Comparison of ENCODE assay signal across 25 mouse cellular contexts in the genomic region with DNA sequence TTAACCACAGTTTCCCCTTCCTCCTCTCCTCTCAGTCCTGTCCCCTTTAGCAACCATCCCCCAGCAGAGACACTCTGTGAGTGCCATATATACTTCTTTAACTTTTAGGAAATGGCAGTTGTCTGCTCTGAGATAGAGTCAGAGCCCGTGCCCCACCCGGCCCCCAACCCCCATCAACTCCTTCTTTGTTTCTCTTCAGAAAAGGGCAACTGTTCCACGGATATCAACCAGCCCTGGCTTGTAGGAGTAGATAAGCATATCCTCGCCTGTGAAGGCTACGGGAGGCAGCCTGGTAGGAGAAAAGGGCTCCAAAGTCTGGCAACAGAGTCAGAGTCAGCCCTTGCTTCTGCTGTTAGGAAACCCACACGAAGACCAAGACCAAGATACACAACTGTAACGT.
DNase-seq lines count a peak whose midpoint lies in the region; ATAC-seq and TF ChIP-seq lines count a peak whose summit lies in the region.
"Had no signal": no experiment of that assay in that cellular context is flagged by ENCODE, and none has a peak within 500 bp of the region (broad histone marks: within the 10 kb centered on the region; RNA-seq: fewer than 3 reads in every experiment).

No protein-coding gene starts in this region.

- TF ChIP-seq EP300 in liver, postnatal 0 days (IDR thresholded peaks at IDR 0.05; ENCODE audit: low read depth), result no peak
- TF ChIP-seq EP300 in liver, embryonic 14.5 days (IDR thresholded peaks at IDR 0.05; ENCODE audit: low read depth), result peak; percentile 45

- H3K36me3 ChIP-seq in liver, postnatal 0 days (replicated peaks; ENCODE audit: insufficient read depth, low read length), result no peaks in the 10 kb centered on the region
- H3K36me3 ChIP-seq in liver, embryonic 11.5 days (ENCODE audit: control insufficient read depth, insufficient read depth, low read length), result no peaks in the 10 kb centered on the region
- no peaks in the 10 kb centered on the region for H3K36me3 ChIP-seq in liver, embryonic 14.5 days (replicated peaks; ENCODE audit: control insufficient read depth, insufficient read depth, low read depth)
- no peaks in the 10 kb centered on the region for H3K36me3 ChIP-seq in hindbrain, embryonic 11.5 days (ENCODE audit: control insufficient read depth, insufficient read depth, low read length)
- H3K36me3 ChIP-seq: embryonic facial prominence, embryonic 10.5 days; embryonic facial prominence, embryonic 13.5 days; forebrain, embryonic 12.5 days; forebrain, embryonic 15.5 days; hindbrain, embryonic 13.5 days had no signal

- no peak for TF ChIP-seq CTCF in liver, postnatal 0 days (IDR thresholded peaks at IDR 0.05; ENCODE audit: low read depth)
- no peak for TF ChIP-seq CTCF in liver, embryonic 14.5 days (IDR thresholded peaks at IDR 0.05; ENCODE audit: low read depth)

- no peaks in the 10 kb centered on the region for H3K4me1 ChIP-seq in liver, postnatal 0 days (ENCODE audit: insufficient read depth)
- H3K4me1 ChIP-seq in liver, embryonic 11.5 days (replicated peaks; ENCODE audit: control insufficient read depth, insufficient read depth, low read length), result no peaks in the 10 kb centered on the region
- H3K4me1 ChIP-seq in liver, embryonic 14.5 days (replicated peaks; ENCODE audit: control insufficient read depth in 2 of 2, insufficient read depth in 2 of 2, low read length in 1 of 2), result peaks cover 0 to 6% of the 10 kb centered on the region in 2 experiments; a peak in 1 of 4 replicates
- H3K4me1 ChIP-seq in hindbrain, embryonic 11.5 days (replicated peaks; ENCODE audit: control insufficient read depth, insufficient read depth, low read length), result no peaks in the 10 kb centered on the region
- H3K4me1 ChIP-seq: embryonic facial prominence, embryonic 10.5 days; embryonic facial prominence, embryonic 13.5 days; forebrain, embryonic 12.5 days; forebrain, embryonic 15.5 days; hindbrain, embryonic 13.5 days had no signal

- WGBS in liver, postnatal 0 days (ENCODE audit: insufficient replicate concordance), result 43% methylated on average over 7 of the region's 7 CpGs
- 38% methylated on average over 7 of the region's 7 CpGs for WGBS in liver, embryonic 11.5 days
- 22% methylated on average over 7 of the region's 7 CpGs for WGBS in liver, embryonic 14.5 days (ENCODE audit: insufficient replicate concordance)
- WGBS in hindbrain, embryonic 11.5 days, result 81% methylated on average over 7 of the region's 7 CpGs

- H3K4me3 ChIP-seq in liver, postnatal 0 days (ENCODE audit: low read depth, low read length), result no peak overlapping the region
- no peak overlapping the region for H3K4me3 ChIP-seq in liver, embryonic 11.5 days (ENCODE audit: low read depth, low read length)
- no peak overlapping the region for H3K4me3 ChIP-seq in liver, embryonic 14.5 days (ENCODE audit: insufficient read depth in 1 of 2, low read depth in 2 of 2, low read length in 2 of 2)
- no peak overlapping the region for H3K4me3 ChIP-seq in hindbrain, embryonic 11.5 days (ENCODE audit: low read depth, low read length)
- H3K4me3 ChIP-seq: embryonic facial prominence, embryonic 10.5 days; embryonic facial prominence, embryonic 13.5 days; erythroblast, embryonic 14.5 days; forebrain, embryonic 12.5 days; forebrain, embryonic 15.5 days; hindbrain, embryonic 13.5 days had no signal

- no peaks in the 10 kb centered on the region for H3K27me3 ChIP-seq in liver, postnatal 0 days (ENCODE audit: insufficient read depth, low read length)
- no peaks in the 10 kb centered on the region for H3K27me3 ChIP-seq in liver, embryonic 11.5 days (replicated peaks; ENCODE audit: control insufficient read depth, insufficient read depth, low read length)
- H3K27me3 ChIP-seq in liver, embryonic 14.5 days (ENCODE audit: control insufficient read depth, insufficient read depth, low read length), result no peaks in the 10 kb centered on the region
- H3K27me3 ChIP-seq in hindbrain, embryonic 11.5 days (ENCODE audit: control insufficient read depth, insufficient read depth, low read length), result no peaks in the 10 kb centered on the region
- H3K27me3 ChIP-seq: embryonic facial prominence, embryonic 13.5 days; forebrain, embryonic 12.5 days; forebrain, embryonic 15.5 days; hindbrain, embryonic 13.5 days had no signal

- peak; percentile 29 for DNase-seq in liver
- DNase-seq in liver, postnatal 0 days, result no peak
- no peak for DNase-seq in liver, embryonic 11.5 days (ENCODE audit: low spot score)
- DNase-seq in liver, embryonic 14.5 days (ENCODE audit: low read depth in 3 of 3, low spot score in 3 of 3), result peak in 2 of 3 experiments; percentile 22 to 29
- DNase-seq in left cerebral cortex, adult 8-10 months (ENCODE audit: low spot score in 2 of 2), result no peak
- DNase-seq in gastrocnemius, postnatal 25 days, result no peak
- DNase-seq in lung, adult 18-20 months, result no peak
- no peak for DNase-seq in hindbrain, embryonic 11.5 days (ENCODE audit: low spot score)
- DNase-seq: adrenal gland, adult 2 months; adrenal gland, postnatal 14 days; cerebellum, adult 11 months; cerebellum, adult 2 months; cerebellum, postnatal 10 days; cerebellum, postnatal 36 days; embryo, embryonic 11 days; heart, adult 11 months had no signal

- no peak overlapping the region for H3K27ac ChIP-seq in liver, postnatal 0 days (ENCODE audit: low read depth)
- no peak overlapping the region for H3K27ac ChIP-seq in liver, embryonic 11.5 days (ENCODE audit: low read depth, low read length)
- H3K27ac ChIP-seq in liver, embryonic 14.5 days, result no peak overlapping the region
- H3K27ac ChIP-seq in hindbrain, embryonic 11.5 days (ENCODE audit: low read depth, low read length), result no peak overlapping the region
- H3K27ac ChIP-seq: embryonic facial prominence, embryonic 10.5 days; embryonic facial prominence, embryonic 13.5 days; forebrain, embryonic 12.5 days; forebrain, embryonic 15.5 days; hindbrain, embryonic 13.5 days had no signal

- H3K9ac ChIP-seq in liver, postnatal 0 days (replicated peaks), result no peak overlapping the region
- no peak overlapping the region for H3K9ac ChIP-seq in liver, embryonic 11.5 days (ENCODE audit: low read depth, low read length)
- H3K9ac ChIP-seq in liver, embryonic 14.5 days (replicated peaks), result no peak overlapping the region
- H3K9ac ChIP-seq in hindbrain, embryonic 11.5 days (ENCODE audit: low read depth, low read length), result no peak overlapping the region
- H3K9ac ChIP-seq: embryonic facial prominence, embryonic 13.5 days; forebrain, embryonic 12.5 days; forebrain, embryonic 15.5 days; hindbrain, embryonic 13.5 days had no signal

- no peak for ATAC-seq in liver, postnatal 0 days
- ATAC-seq in liver, embryonic 11.5 days (replicated peaks; ENCODE audit: low FRiP score), result peak; percentile 86
- ATAC-seq in liver, embryonic 14.5 days (ENCODE audit: insufficient read depth), result peak; percentile 74; the same call in 1 of the 2 replicates
- no peak for ATAC-seq in hindbrain, embryonic 11.5 days (ENCODE audit: low FRiP score)
- ATAC-seq: forebrain, embryonic 15.5 days; hindbrain, embryonic 16.5 days; inflammation-experienced regulatory T-cells, adult 6 months had no signal

- no peaks in the 10 kb centered on the region for H3K9me3 ChIP-seq in liver, postnatal 0 days (ENCODE audit: low read length)
- H3K9me3 ChIP-seq in liver, embryonic 11.5 days (ENCODE audit: control insufficient read depth, low read length), result no peaks in the 10 kb centered on the region
- H3K9me3 ChIP-seq in liver, embryonic 14.5 days (ENCODE audit: control insufficient read depth, low read length), result no peaks in the 10 kb centered on the region
- no peaks in the 10 kb centered on the region for H3K9me3 ChIP-seq in hindbrain, embryonic 11.5 days (ENCODE audit: control insufficient read depth, low read length)
- H3K9me3 ChIP-seq: embryonic facial prominence, embryonic 10.5 days; embryonic facial prominence, embryonic 13.5 days; forebrain, embryonic 12.5 days; forebrain, embryonic 15.5 days; hindbrain, embryonic 13.5 days had no signal

- no peak overlapping the region for H3K4me2 ChIP-seq in liver, postnatal 0 days (ENCODE audit: low read depth, low read length)
- H3K4me2 ChIP-seq in liver, embryonic 11.5 days, result no peak overlapping the region
- no peak overlapping the region for H3K4me2 ChIP-seq in liver, embryonic 14.5 days (ENCODE audit: low read depth)
- H3K4me2 ChIP-seq in hindbrain, embryonic 11.5 days (replicated peaks; ENCODE audit: low read depth, low read length), result no peak overlapping the region
- H3K4me2 ChIP-seq: embryonic facial prominence, embryonic 13.5 days; forebrain, embryonic 12.5 days; forebrain, embryonic 15.5 days; heart, embryonic 11.5 days; hindbrain, embryonic 13.5 days had no signal

Comparison
In these comparisons a context has a peak if more than half of its experiments do, and no peak if none do; other contexts are left out.
1. DNase-seq: peak in liver (single experiment) and liver, embryonic 14.5 days (2 of 3); none in liver, postnatal 0 days (single experiment), liver, embryonic 11.5 days (single experiment), left cerebral cortex, adult 8-10 months (0 of 2), gastrocnemius, postnatal 25 days (single experiment), lung, adult 18-20 months (0 of 2) and hindbrain, embryonic 11.5 days (single experiment).
2. ATAC-seq: peak in liver, embryonic 11.5 days (single experiment) and liver, embryonic 14.5 days (single experiment); none in liver, postnatal 0 days (single experiment) and hindbrain, embryonic 11.5 days (single experiment).